Comparison of ENCODE assay signal across 18 mouse cellular contexts in genomic region chr16:19063401-19063762, GRCm38 (mm10).
"Had no signal": no experiment of that assay in that cellular context is flagged by ENCODE, and none has a peak within 500 bp of the region (broad histone marks: within the 10 kb centered on the region; RNA-seq: fewer than 3 reads in every experiment).

No protein-coding gene starts in this region.

- H3K36me3 ChIP-seq: midbrain, embryonic 13.5 days; midbrain, embryonic 15.5 days; neural tube, embryonic 12.5 days; stomach, embryonic 15.5 days had no signal

- H3K27ac ChIP-seq: liver, embryonic 14.5 days; macrophage; midbrain, embryonic 13.5 days; midbrain, embryonic 15.5 days; neural tube, embryonic 12.5 days; stomach, embryonic 15.5 days; stomach, postnatal 0 days had no signal

- H3K27me3 ChIP-seq: megakaryocyte, embryonic 14.5 days; midbrain, embryonic 13.5 days; midbrain, embryonic 15.5 days; neural tube, embryonic 12.5 days; stomach, embryonic 15.5 days had no signal

- DNase-seq: lung, adult 18-20 months; lung, embryonic 14.5 days; lung, postnatal 14 days; lung, postnatal 36 days; right cerebral cortex, postnatal 14 days; spleen, adult 18-20 months; thymus, adult 2 months; thymus, postnatal 25 days; thymus, postnatal 4 days had no signal

- H3K4me1 ChIP-seq: megakaryocyte, embryonic 14.5 days; midbrain, embryonic 13.5 days; midbrain, embryonic 15.5 days; neural tube, embryonic 12.5 days; stomach, embryonic 15.5 days had no signal

- H3K4me2 ChIP-seq: lung, embryonic 14.5 days; midbrain, embryonic 11.5 days; midbrain, embryonic 13.5 days; midbrain, embryonic 15.5 days; neural tube, embryonic 12.5 days; stomach, embryonic 15.5 days had no signal

- ATAC-seq: midbrain, embryonic 13.5 days; midbrain, embryonic 15.5 days had no signal

- H3K9me3 ChIP-seq: megakaryocyte, embryonic 14.5 days; midbrain, embryonic 13.5 days; midbrain, embryonic 15.5 days; neural tube, embryonic 12.5 days; stomach, embryonic 15.5 days had no signal

- H3K4me3 ChIP-seq: megakaryocyte, embryonic 14.5 days; midbrain, embryonic 13.5 days; midbrain, embryonic 15.5 days; neural tube, embryonic 12.5 days; stomach, embryonic 15.5 days had no signal

- H3K9ac ChIP-seq: liver, embryonic 14.5 days; lung, embryonic 14.5 days; midbrain, embryonic 13.5 days; midbrain, embryonic 15.5 days; neural tube, embryonic 12.5 days; stomach, embryonic 15.5 days had no signal
